In the genomic region with DNA sequence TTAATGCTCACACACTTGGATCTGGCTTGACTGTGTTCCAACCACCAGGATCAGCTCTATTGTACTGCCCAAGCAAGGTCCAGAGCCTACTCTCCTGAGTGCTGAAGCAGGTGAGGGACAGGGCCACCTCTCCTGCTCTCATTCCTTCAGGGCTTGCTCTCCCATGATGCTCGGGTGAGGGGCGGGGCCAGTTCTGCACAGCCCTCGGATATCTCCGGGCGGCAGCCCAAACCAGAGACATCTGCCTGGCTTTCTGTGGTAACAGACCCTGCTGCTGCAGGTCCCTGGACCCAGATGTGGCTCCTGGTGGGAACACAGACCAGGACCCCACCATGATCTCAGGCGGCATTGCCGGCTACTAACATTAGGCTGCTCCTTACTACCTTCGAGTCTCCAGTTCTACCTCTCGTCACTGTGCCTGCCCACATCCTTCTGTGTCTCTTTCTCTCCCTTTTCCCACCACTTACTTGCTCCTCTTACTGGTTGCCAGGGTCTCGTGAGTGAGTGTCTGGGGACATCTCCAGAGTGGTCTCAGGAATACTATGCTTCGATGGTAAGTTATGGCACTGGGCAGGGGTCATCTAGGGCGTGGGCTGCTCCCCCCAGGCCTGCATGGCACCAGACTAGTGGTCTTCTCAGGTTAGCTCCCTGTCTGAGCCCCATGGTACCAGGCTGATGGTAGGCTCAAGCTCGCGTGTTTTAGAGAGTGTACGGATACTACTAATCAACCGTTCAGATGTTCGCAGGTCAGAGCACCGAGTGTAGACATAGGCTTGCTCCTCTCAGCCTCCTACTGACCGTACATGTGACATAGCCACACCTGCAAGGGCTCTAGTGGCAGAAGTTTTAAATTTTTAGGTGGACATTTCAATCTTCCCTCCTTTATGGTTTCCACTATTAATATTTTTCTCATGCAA, we compare ENCODE assay signal across 1 mouse cellular context.
TF ChIP-seq lines count a peak whose summit lies in the region.

No protein-coding gene starts in this region.

TF ChIP-seq in MEL, 35 proteins besides CTCF, POLR2A, EP300 and RAD21 (continued from another document):
- TF ChIP-seq MXI1 (IDR thresholded peaks at IDR 0.05; ENCODE audit: low read depth, low read length) (peak; percentile 20; the same call in 1 of the 2 replicates), USF2 (IDR thresholded peaks at IDR 0.05; ENCODE audit: borderline replicate concordance in 1 of 2, insufficient read depth in 1 of 2, low read depth in 1 of 2, low read length in 2 of 2) (no peak), HCFC1 (IDR thresholded peaks at IDR 0.05; ENCODE audit: low read depth, low read length) (peak; percentile 53), GATA1 (IDR thresholded peaks at IDR 0.05; ENCODE audit: low read depth, low read length) (no peak), ETS1 (IDR thresholded peaks at IDR 0.05; ENCODE audit: low read depth, low read length) (no peak; the same call in 1 of the 2 replicates), NRF1 (IDR thresholded peaks at IDR 0.05; ENCODE audit: insufficient read depth, low read depth, low read length, poor library complexity, severe bottlenecking) (no peak), TAL1 (IDR thresholded peaks at IDR 0.05; ENCODE audit: low read length) (peak; percentile 55), MAZ (IDR thresholded peaks at IDR 0.05; ENCODE audit: low read depth, low read length) (no peak; the same call in 1 of the 2 replicates), GABPA (IDR thresholded peaks at IDR 0.05; ENCODE audit: low read depth, low read length) (no peak), MAFK (IDR thresholded peaks at IDR 0.05; ENCODE audit: borderline replicate concordance, low read depth, low read length) (no peak), KAT2A (conservative IDR thresholded peaks at IDR 0.05; ENCODE audit: low read depth, low read length) (no peak), MAX (IDR thresholded peaks at IDR 0.05; ENCODE audit: low read length) (peak; percentile 12), TCF12 (IDR thresholded peaks at IDR 0.05; ENCODE audit: low read depth, low read length) (peak; percentile 70), JUND (IDR thresholded peaks at IDR 0.05; ENCODE audit: low read depth, low read length) (no peak), NELFE (IDR thresholded peaks at IDR 0.05; ENCODE audit: low read depth, low read length) (peak; percentile 66), RCOR1 (IDR thresholded peaks at IDR 0.05; ENCODE audit: low read depth, low read length) (no peak), E2F4 (IDR thresholded peaks at IDR 0.05; ENCODE audit: borderline replicate concordance, low read depth, low read length) (no peak), ZKSCAN1 (IDR thresholded peaks at IDR 0.05; ENCODE audit: low read depth, low read length) (no peak), CHD1 (IDR thresholded peaks at IDR 0.05; ENCODE audit: low read depth, low read length) (no peak), ZNF384 (IDR thresholded peaks at IDR 0.05; ENCODE audit: low read depth, low read length) (no peak), TBP (IDR thresholded peaks at IDR 0.05; ENCODE audit: low read depth, low read length) (0 out of 2 replicates have a peak, but pooled peaks have one; percentile 36), MYB (IDR thresholded peaks at IDR 0.05; ENCODE audit: low read depth, low read length) (no peak), MEF2A (IDR thresholded peaks at IDR 0.05; ENCODE audit: extremely low read depth, insufficient replicate concordance, low read depth, low read length, poor library complexity, severe bottlenecking) (no peak)
